Mouse (Mus musculus) intestine, embryonic 16.5 days (tissue): ENCODE measurements at regions not wholly inside any gene's neighbourhood (a gene's known extent, or its start where the extent isn't known, plus 50 kb on each side); places are given as distances from the start of the nearest gene placed in this dataset.
A peak's percentile ranks its signal among the peaks of the same experiment; 100 is the strongest.

Experiments used
- ATAC-seq: fragments of 200-750 bp; cut with Nextera tagmentation; 2 replicates; pipeline ENCODE4 v1.8.0; 2017; ENCODE audit warnings: moderate TSS enrichment, moderate library complexity
- H3K27ac ChIP-seq: fragments of 300-500 bp; sonication (generic); 2 replicates; pipeline ENCODE4 v1.5.1; 2014; ENCODE audit warnings: mild to moderate bottlenecking, low read length
- H3K27me3 ChIP-seq: fragments of 300-500 bp; sonication (generic); replicated peaks from 2 replicates; pipeline ENCODE4 v1.6.1; 2014; ENCODE audit warnings: low read length, control low read depth, mixed read lengths; ENCODE audit not compliant: control insufficient read depth, insufficient read depth
- H3K36me3 ChIP-seq: fragments of 300-500 bp; sonication (generic); 2 replicates; pipeline ENCODE4 v1.6.1; 2014; ENCODE audit warnings: low read length, control low read depth; ENCODE audit not compliant: control insufficient read depth, insufficient read depth
- H3K4me1 ChIP-seq: fragments of 300-500 bp; sonication (generic); 2 replicates; pipeline ENCODE4 v1.6.1; 2014; ENCODE audit warnings: low read length, control low read depth, mixed read lengths; ENCODE audit not compliant: control insufficient read depth, insufficient read depth
- H3K4me2 ChIP-seq: fragments of 300-500 bp; sonication (generic); 2 replicates; pipeline ENCODE4 v1.6.1; 2014; ENCODE audit warnings: low read depth, low read length, control low read depth
- H3K4me3 ChIP-seq: fragments of 300-500 bp; sonication (generic); 2 replicates; pipeline ENCODE4 v1.5.1; 2014; ENCODE audit warnings: mild to moderate bottlenecking, low read length
- H3K9ac ChIP-seq: fragments of 300-500 bp; sonication (generic); 2 replicates; pipeline ENCODE4 v1.6.1; 2014; ENCODE audit warnings: low read depth, low read length
- H3K9me3 ChIP-seq: fragments of 300-500 bp; sonication (generic); 2 replicates; pipeline ENCODE4 v1.6.1; 2016; ENCODE audit warnings: low read length, control low read depth; ENCODE audit not compliant: control insufficient read depth
- WGBS: fragments of 180-500 bp; shearing (Covaris S2); extraction: QIAGEN DNeasy Blood & Tissue Kit; methylation state at CpG from one replicate; pipeline ENCODE4 v1.1.7; 2014; 5-methylcytosine and 5-hydroxymethylcytosine counted together

DNA sequence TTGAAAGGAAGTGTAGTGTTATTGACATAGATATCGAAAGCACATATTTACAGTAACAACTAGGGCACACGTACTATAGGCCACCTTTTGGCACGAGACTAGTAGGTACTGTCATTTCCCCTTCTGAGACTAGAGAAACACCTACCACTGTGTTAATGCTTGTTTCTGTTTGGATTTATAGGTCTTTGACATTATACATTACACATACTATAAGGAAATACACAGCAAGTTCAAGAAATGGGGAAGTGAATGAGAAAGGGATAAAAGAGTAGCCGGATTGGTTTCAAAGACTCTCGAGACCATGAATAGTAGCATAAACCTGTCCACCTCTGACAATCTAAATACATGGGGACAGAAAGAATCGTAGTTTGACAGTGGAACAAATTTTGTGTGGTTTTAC is 900.3 kb upstream of the Pot1a start:
- no peaks in the 10 kb centered on the region for H3K9me3 ChIP-seq
- ATAC-seq, result no peak
- 82% methylated on average over 6 of the region's 6 CpGs for WGBS

DNA sequence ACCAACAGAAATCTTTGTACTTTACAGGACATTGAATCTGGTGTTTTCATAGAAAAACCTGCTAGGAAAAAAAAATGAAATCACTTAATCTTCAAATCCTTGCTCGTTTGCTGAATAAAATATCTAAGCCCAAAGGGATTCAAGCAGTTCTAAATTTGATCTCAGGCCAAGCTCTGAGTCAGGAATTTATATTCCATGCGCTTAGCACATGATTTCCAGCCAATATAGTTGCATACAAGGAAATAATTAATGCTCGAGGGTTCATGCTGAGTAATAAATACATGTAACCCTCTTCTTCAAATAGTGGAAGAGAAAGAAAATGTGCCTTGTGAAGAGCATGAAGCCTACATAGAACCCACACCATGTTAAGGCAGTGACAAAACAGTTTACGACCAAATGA is 899.8 kb upstream of the Pot1a start:
- H3K9ac ChIP-seq, result no peak overlapping the region
- no peak overlapping the region for H3K4me3 ChIP-seq
- no peaks in the 10 kb centered on the region for H3K4me1 ChIP-seq
- H3K9me3 ChIP-seq, result no peaks in the 10 kb centered on the region
- no peak overlapping the region for H3K4me2 ChIP-seq
- ATAC-seq, result peak; percentile 31; the same call in 1 of the 2 replicates
- H3K27me3 ChIP-seq, result no peaks in the 10 kb centered on the region
- WGBS, result 47% methylated on average over 4 of the region's 4 CpGs
- H3K36me3 ChIP-seq, result no peaks in the 10 kb centered on the region
- no peak overlapping the region for H3K27ac ChIP-seq

More for the DNA sequence above, 900.3 kb upstream of the Pot1a start:
- H3K9ac ChIP-seq, result no peak overlapping the region
- H3K36me3 ChIP-seq, result no peaks in the 10 kb centered on the region
- H3K27ac ChIP-seq, result no peak overlapping the region
- no peak overlapping the region for H3K4me2 ChIP-seq
- no peak overlapping the region for H3K4me3 ChIP-seq
- no peaks in the 10 kb centered on the region for H3K27me3 ChIP-seq
- H3K4me1 ChIP-seq, result no peaks in the 10 kb centered on the region

DNA sequence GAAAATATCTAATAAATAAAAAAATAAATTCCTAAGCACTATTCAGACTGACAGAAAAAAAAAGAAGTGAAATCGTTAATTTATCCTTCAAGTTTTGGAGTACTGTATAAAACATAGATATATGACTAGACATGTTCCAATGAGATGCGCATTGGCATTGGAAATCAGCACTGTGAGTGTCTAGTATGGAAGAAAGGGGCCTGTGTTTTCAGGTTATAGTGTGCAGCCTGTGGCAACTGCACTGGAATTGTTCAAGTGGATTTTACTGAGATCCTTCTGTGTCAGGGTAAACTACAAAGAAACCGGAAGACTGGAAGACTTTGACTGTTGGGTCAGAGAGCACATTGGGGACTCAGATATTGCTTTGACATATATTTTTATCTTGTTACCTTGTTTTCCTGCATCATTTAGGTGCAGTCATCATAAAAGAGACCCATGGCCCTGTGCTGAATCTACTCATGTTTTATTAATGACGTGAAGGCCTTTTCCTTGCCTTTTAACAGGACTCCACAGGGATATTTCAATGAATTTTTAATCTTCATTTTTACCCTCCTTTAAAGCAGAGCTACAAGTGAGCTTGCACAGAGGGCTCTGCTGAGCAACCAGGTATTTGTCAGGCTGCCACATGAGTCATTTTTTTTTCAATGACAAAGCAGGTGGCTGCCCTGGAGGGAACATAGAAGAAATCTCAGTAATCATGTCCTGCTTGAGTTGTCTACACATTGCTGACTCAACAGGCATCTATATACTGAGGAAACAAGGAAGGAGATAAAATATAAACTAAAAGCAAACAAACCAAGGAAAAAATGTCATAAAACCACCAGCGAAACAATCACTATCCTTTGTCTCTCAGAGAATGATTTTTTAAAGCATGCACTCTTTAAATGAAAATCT is 899.2 kb upstream of the Pot1a start:
- no peak overlapping the region for H3K4me3 ChIP-seq
- no peak overlapping the region for H3K9ac ChIP-seq
- H3K27ac ChIP-seq, result no peak overlapping the region
- WGBS, result 86% methylated on average over 5 of the region's 5 CpGs
- no peak overlapping the region for H3K4me2 ChIP-seq
- H3K9me3 ChIP-seq, result no peaks in the 10 kb centered on the region
- H3K27me3 ChIP-seq, result no peaks in the 10 kb centered on the region
- H3K4me1 ChIP-seq, result no peaks in the 10 kb centered on the region
- H3K36me3 ChIP-seq, result no peaks in the 10 kb centered on the region
- peak; percentile 71 for ATAC-seq
